Mouse (Mus musculus) ES-E14 (cell line): ENCODE data around the gene Sp9. TPM values are rescaled to one million over a fixed set of nuclear protein-coding genes. Genes with fewer than 3 reads are reported as not detected.

Source experiments
- DNase-seq: peaks from one replicate; pipeline ENCODE4 v3.0.0-alpha.2; 2013; ENCODE audit warnings: low read depth, low spot score
- H3K27ac ChIP-seq: 2 replicates; pipeline ENCODE4 v1.5.1; 2012; ENCODE audit warnings: low read depth, mild to moderate bottlenecking, low read length, moderate library complexity, mixed read lengths; ENCODE audit not compliant: poor library complexity, insufficient read depth, severe bottlenecking
- H3K36me3 ChIP-seq: 2 replicates; pipeline ENCODE4 v1.6.1; 2012; ENCODE audit warnings: mild to moderate bottlenecking, low read length, moderate library complexity, mixed read lengths; ENCODE audit not compliant: control insufficient read depth, poor library complexity, insufficient read depth, severe bottlenecking
- H3K4me1 ChIP-seq, 2 experiments: fragments of 150-350 bp in 1 of 2; sonication (generic) in 1 of 2; 2 replicates each; pipeline ENCODE4 v1.6.1; 2012; ENCODE audit warnings: low read length in 2 of 2, mild to moderate bottlenecking in 1 of 2, mixed read lengths in 1 of 2; ENCODE audit not compliant: control insufficient read depth in 2 of 2, insufficient read depth in 2 of 2, poor library complexity in 1 of 2
- H3K4me3 ChIP-seq, 2 experiments: fragments of 150-350 bp in 1 of 2; sonication (generic) in 1 of 2; 2 replicates each; pipeline ENCODE4 v1.5.1; 2012; ENCODE audit warnings: low read length in 2 of 2, low read depth in 1 of 2, mild to moderate bottlenecking in 1 of 2, mixed read lengths in 1 of 2; ENCODE audit not compliant: insufficient read depth in 1 of 2, poor library complexity in 1 of 2, severe bottlenecking in 1 of 2
- H3K9ac ChIP-seq: 2 replicates; pipeline ENCODE4 v1.6.1; 2012; ENCODE audit warnings: low read depth, mild to moderate bottlenecking, low read length, mixed read lengths; ENCODE audit not compliant: poor library complexity, insufficient read depth, severe bottlenecking
- H3K9me3 ChIP-seq: fragments of 150-350 bp; sonication (generic); 2 replicates; pipeline ENCODE4 v1.6.1; 2012; ENCODE audit warnings: low read depth, mild to moderate bottlenecking, low read length; ENCODE audit not compliant: control insufficient read depth, insufficient read depth
- CHD2 ChIP-seq: IDR thresholded peaks from 2 replicates; pipeline ENCODE4 v1.6.1; 2014; ENCODE audit warnings: mild to moderate bottlenecking, low read depth, low read length, inconsistent platforms
- HCFC1 ChIP-seq: IDR thresholded peaks from 2 replicates; pipeline ENCODE4 v1.6.1; 2012; ENCODE audit warnings: low read length, inconsistent platforms, borderline replicate concordance; ENCODE audit not compliant: insufficient read depth
- MAFK ChIP-seq: IDR thresholded peaks from 2 replicates; pipeline ENCODE4 v1.6.1; 2014; ENCODE audit warnings: mild to moderate bottlenecking, low read depth, low read length, inconsistent platforms; ENCODE audit not compliant: insufficient read depth
- ZC3H11A ChIP-seq: IDR thresholded peaks from 2 replicates; pipeline ENCODE4 v1.6.1; 2012; ENCODE audit warnings: low read depth, mild to moderate bottlenecking, inconsistent platforms, low read length, borderline replicate concordance
- ZNF384 ChIP-seq: IDR thresholded peaks from 2 replicates; pipeline ENCODE4 v1.6.1; 2012; ENCODE audit warnings: low read depth, low read length, inconsistent platforms
- in situ Hi-C, 2 experiments: fragments of 600-800 bp; cut with MboI; formaldehyde crosslinking; loops; one replicate each; pipeline ENCODE4 v1.15.1; 2025; ENCODE audit warnings: low sequenced_read_pairs in 2 of 2, inconsistent platforms in 1 of 2; ENCODE audit not compliant: unreplicated experiment in 2 of 2
- total RNA-seq: library from RNA; depleted of rRNA; stranded (reverse); fragments of 300-350 nt; gene quantifications from 2 replicates; pipeline ENCODE4 v1.2.3, GENCODE M21; 2012; rRNA removed

Sp9 gene
- total RNA-seq: 0.74 and 0.80 TPM in 2 replicates

DNA sequence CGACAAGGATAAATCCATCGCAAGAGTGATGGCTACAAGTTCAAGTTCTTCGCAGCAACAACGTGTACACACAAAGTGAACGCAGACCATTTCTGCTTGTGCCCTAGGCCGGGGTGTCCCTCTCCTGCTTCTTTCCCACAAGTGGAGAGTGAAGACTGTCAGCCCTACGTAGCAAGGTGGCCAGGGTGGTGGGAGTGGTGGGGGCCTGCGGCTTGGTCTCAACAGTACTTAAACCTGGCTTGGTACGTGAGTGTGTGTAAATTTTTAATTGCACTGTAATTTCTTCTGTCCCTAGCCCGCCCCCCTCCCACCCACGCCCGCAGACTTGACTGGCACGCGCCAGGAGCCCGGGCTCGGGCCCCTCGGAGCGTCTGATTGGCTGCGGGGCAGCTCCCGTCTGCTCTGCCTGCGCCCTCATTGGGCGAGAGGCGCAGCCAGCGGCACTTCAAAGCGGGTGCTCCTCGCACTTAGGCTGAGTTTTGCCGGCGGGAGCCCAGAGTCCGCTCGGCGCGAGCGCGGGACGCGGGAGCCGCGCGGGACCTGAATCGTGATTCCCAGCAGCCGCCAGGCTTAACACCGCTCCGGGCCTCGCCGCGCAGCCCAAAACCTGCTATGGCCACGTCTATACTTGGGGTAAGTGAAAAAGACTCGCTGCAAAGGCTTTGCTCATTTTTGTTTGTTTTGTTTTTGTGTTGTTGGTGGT, at the start of gene Sp9:
TSS of gene Sp9 (plus strand) at position 467 of the 703 bp plus-strand sequence.
- in situ Hi-C loops: loop anchor here in 1 of 2 experiments (10.0 kb wide), 2 partner anchors 1393 to 1737 kb away; partner anchors contain the start of gene Hoxd13
- H3K9ac ChIP-seq: no peak within 1 kb of the TSS
- no peak for DNase-seq
- no peak for TF ChIP-seq ZC3H11A
- TF ChIP-seq MAFK: no peak
- TF ChIP-seq CHD2: no peak
- no peak for TF ChIP-seq HCFC1
- no peak for TF ChIP-seq ZNF384
- H3K9me3 ChIP-seq: no peaks in the 10 kb centered on the region
- no peak within 1 kb of the TSS for H3K27ac ChIP-seq
- H3K36me3 ChIP-seq: no peaks in the 10 kb centered on the region
- H3K4me1 ChIP-seq: peaks cover 0 to 5% of the 10 kb centered on the region in 2 experiments; a peak in 2 of 4 replicates
- peak within 1 kb of the TSS; percentile 36 to 38; a peak in 2 of 4 replicates for H3K4me3 ChIP-seq

DNA sequence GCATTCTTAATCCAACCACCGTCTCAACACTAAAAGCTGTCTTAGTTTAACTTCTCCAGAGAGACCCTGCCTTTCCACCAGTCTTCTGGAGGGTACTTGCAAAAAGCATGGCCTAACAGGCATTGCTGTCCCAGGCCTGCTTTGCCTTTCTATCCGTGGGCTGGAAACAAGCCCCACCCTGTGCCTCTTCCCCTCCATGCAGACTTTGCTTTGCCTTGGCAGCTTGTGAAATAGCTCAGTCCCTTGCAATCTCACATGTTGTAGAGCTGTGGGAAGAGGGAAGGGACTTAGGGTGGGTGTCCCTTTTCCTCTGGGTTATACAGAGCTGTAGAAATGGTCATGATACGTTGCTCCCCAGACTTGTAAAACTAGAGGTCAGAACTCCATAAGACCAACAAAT, 40.6 kb upstream of the Sp9 start:
- Histone ChIP-seq H3K36me3 (no peaks in the 10 kb centered on the region), H3K9ac (no peak overlapping the region), H3K27ac (no peak overlapping the region), H3K4me3 (no peak overlapping the region), H3K9me3 (no peaks in the 10 kb centered on the region), H3K4me1 (no peaks in the 10 kb centered on the region)
- no peak for DNase-seq
- in situ Hi-C loops: no loop called here
- TF ChIP-seq MAFK (no peak), HCFC1 (no peak), ZNF384 (no peak), ZC3H11A (no peak), CHD2 (no peak)

DNA sequence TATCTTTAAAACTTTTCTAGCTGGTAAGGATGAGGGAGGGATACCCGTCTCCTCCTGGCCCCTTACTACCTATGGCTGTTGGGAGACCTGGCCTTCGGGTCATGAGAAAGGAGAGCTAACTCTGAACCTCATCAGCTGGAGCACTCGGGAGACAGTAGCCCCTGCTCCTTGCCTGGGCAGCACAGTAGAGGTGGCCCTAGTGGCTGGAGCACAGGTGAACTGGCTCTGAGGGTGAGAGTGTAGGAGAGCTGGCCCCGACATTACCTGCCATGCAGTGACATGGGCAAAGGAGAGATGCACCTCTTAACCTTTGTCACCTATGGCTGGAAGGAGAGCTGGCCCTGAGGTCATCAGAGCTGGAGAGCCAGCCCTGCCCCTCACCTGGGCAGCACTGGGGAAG, 30.4 kb upstream of the Sp9 start:
- H3K4me3 ChIP-seq: no peak overlapping the region
- DNase-seq: no peak
- TF ChIP-seq ZC3H11A (no peak), MAFK (no peak), CHD2 (no peak), HCFC1 (no peak), ZNF384 (no peak)
- no peak overlapping the region for H3K27ac ChIP-seq
- in situ Hi-C loops: no loop called here
- no peak overlapping the region for H3K9ac ChIP-seq
- H3K9me3 ChIP-seq: no peaks in the 10 kb centered on the region
- H3K36me3 ChIP-seq: no peaks in the 10 kb centered on the region
- H3K4me1 ChIP-seq: no peaks in the 10 kb centered on the region

DNA sequence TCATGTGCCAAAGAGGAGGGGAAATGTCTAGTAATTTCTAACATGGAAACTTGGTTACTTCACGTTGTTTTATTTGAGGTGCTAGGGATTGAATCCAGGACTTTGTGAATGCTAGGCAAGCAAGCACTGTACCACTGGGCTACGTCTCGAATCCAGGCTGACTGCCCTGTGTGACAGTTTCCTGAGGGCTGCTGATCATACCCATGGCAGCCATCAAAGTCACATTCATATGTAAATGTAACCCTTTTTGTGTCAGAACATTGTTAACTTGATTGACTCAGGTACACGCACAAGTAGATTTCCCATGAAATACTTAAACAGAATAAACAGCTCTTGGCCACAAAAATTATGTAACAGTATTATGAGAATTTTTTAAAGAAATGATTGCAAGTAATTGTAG, 23.0 kb upstream of the Sp9 start:
- H3K9me3 ChIP-seq: no peaks in the 10 kb centered on the region
- TF ChIP-seq ZC3H11A (no peak), ZNF384 (no peak), HCFC1 (no peak), MAFK (no peak), CHD2 (no peak)
- H3K9ac ChIP-seq: no peak overlapping the region
- no peak for DNase-seq
- no peaks in the 10 kb centered on the region for H3K4me1 ChIP-seq
- no peak overlapping the region for H3K4me3 ChIP-seq
- in situ Hi-C loops: no loop called here
- H3K27ac ChIP-seq: no peak overlapping the region
- H3K36me3 ChIP-seq: no peaks in the 10 kb centered on the region
